Mouse (Mus musculus) hindbrain, embryonic 13.5 days (tissue): ENCODE measurements at regions not wholly inside any gene's neighbourhood (a gene's known extent, or its start where the extent isn't known, plus 50 kb on each side); places are given as distances from the start of the nearest gene placed in this dataset.

Experiments
- ATAC-seq: fragments of 200-750 bp; cut with Nextera tagmentation; 2 replicates; pipeline ENCODE4 v1.8.0; 2017; ENCODE audit warnings: moderate TSS enrichment; ENCODE audit not compliant: low FRiP score
- H3K27ac ChIP-seq: fragments of 300-500 bp; sonication (generic); 2 replicates; pipeline ENCODE4 v1.5.1; 2015; ENCODE audit warnings: inconsistent platforms, mild to moderate bottlenecking, moderate library complexity
- H3K27me3 ChIP-seq: fragments of 300-500 bp; sonication (generic); 2 replicates; pipeline ENCODE4 v1.6.1; 2015; ENCODE audit warnings: mild to moderate bottlenecking, inconsistent platforms
- H3K36me3 ChIP-seq: fragments of 300-500 bp; sonication (generic); 2 replicates; pipeline ENCODE4 v1.6.1; 2015; ENCODE audit warnings: mild to moderate bottlenecking, inconsistent platforms
- H3K4me1 ChIP-seq: fragments of 300-500 bp; sonication (generic); replicated peaks from 2 replicates; pipeline ENCODE4 v1.6.1; 2015; ENCODE audit warnings: inconsistent platforms
- H3K4me2 ChIP-seq: fragments of 300-500 bp; sonication (generic); 2 replicates; pipeline ENCODE4 v1.6.1; 2015; ENCODE audit warnings: inconsistent platforms, mild to moderate bottlenecking, moderate library complexity
- H3K4me3 ChIP-seq: fragments of 300-500 bp; sonication (generic); 2 replicates; pipeline ENCODE4 v1.5.1; 2015; ENCODE audit warnings: mild to moderate bottlenecking, inconsistent platforms
- H3K9ac ChIP-seq: fragments of 300-500 bp; sonication (generic); 2 replicates; pipeline ENCODE4 v1.6.1; 2015; ENCODE audit warnings: mild to moderate bottlenecking, inconsistent platforms
- H3K9me3 ChIP-seq: fragments of 300-500 bp; sonication (generic); 2 replicates; pipeline ENCODE4 v1.6.1; 2016; ENCODE audit warnings: inconsistent platforms
- WGBS: fragments of 180-500 bp; shearing (Covaris S2); methylation state at CpG from one replicate; pipeline ENCODE4 v1.1.7; 2015; 5-methylcytosine and 5-hydroxymethylcytosine counted together

- no peaks in the 10 kb centered on the region for H3K9me3 ChIP-seq
- peak; percentile 92 for ATAC-seq
- no peak overlapping the region for H3K4me3 ChIP-seq
- H3K9ac ChIP-seq: no peak overlapping the region
- H3K36me3 ChIP-seq: no peaks in the 10 kb centered on the region
- no peak overlapping the region for H3K4me2 ChIP-seq
- peaks cover 10% of the 10 kb centered on the region for H3K4me1 ChIP-seq
- H3K27ac ChIP-seq: peak overlapping the region; percentile 45
- 31% methylated on average over 3 of the region's 3 CpGs for WGBS
- H3K27me3 ChIP-seq: no peaks in the 10 kb centered on the region
Measured at GRCm38 (mm10) chr1:78761061-78761515, 55.5 kb upstream of the Kcne4 start.
